Mouse (Mus musculus) MEL (cell line): ENCODE results near the gene Dennd4a. TPM values are rescaled to one million over a fixed set of nuclear protein-coding genes. Genes with fewer than 3 reads are reported as not detected.

ENCODE experiments used
- DNase-seq: peaks from one replicate; pipeline ENCODE4 v3.0.0; 2011; ENCODE audit warnings: low read depth, low spot score
- H3K27ac ChIP-seq: 2 replicates; pipeline ENCODE4 v1.5.1; 2012; ENCODE audit warnings: low read depth, mild to moderate bottlenecking, control low read depth, low read length, moderate library complexity; ENCODE audit not compliant: control insufficient read depth
- H3K27me3 ChIP-seq, 2 experiments: fragments of 150-350 bp in 1 of 2; sonication (generic) in 1 of 2; 2 replicates each; pipeline ENCODE4 v1.6.1; 2012; ENCODE audit warnings: low read length in 2 of 2, mild to moderate bottlenecking in 2 of 2, improper control_type of control experiment in 1 of 2, moderate library complexity in 1 of 2; ENCODE audit not compliant: insufficient read depth in 2 of 2, control insufficient read depth in 1 of 2
- H3K36me3 ChIP-seq, 2 experiments: 2 replicates each; pipeline ENCODE4 v1.6.1; 2012 to 2014; ENCODE audit warnings: low read length in 2 of 2, improper control_type of control experiment in 1 of 2, inconsistent platforms in 1 of 2, mild to moderate bottlenecking in 1 of 2; ENCODE audit not compliant: insufficient read depth in 2 of 2, control insufficient read depth in 1 of 2
- H3K4me1 ChIP-seq, 2 experiments: fragments of 150-350 bp in 1 of 2; sonication (generic) in 1 of 2; 2 replicates each; pipeline ENCODE4 v1.6.1; 2012; ENCODE audit warnings: low read length in 2 of 2, improper control_type of control experiment in 1 of 2, mild to moderate bottlenecking in 1 of 2; ENCODE audit not compliant: insufficient read depth in 2 of 2, control insufficient read depth in 1 of 2
- H3K4me3 ChIP-seq, 2 experiments: fragments of 150-350 bp in 1 of 2; sonication (generic) in 1 of 2; 2 replicates each; pipeline ENCODE4 v1.5.1; 2012; ENCODE audit warnings: low read depth in 2 of 2, low read length in 2 of 2, mild to moderate bottlenecking in 2 of 2, moderate library complexity in 2 of 2, control low read depth in 1 of 2, improper control_type of control experiment in 1 of 2; ENCODE audit not compliant: control insufficient read depth in 1 of 2, insufficient read depth in 1 of 2
- H3K79me2 ChIP-seq: 2 replicates; pipeline ENCODE4 v1.6.1; 2012; ENCODE audit warnings: mild to moderate bottlenecking, low read length, moderate library complexity; ENCODE audit not compliant: control insufficient read depth, poor library complexity, insufficient read depth
- H3K9ac ChIP-seq: 2 replicates; pipeline ENCODE4 v1.6.1; 2012; ENCODE audit warnings: low read depth, mild to moderate bottlenecking, control low read depth, low read length, moderate library complexity; ENCODE audit not compliant: control insufficient read depth, poor library complexity, severe bottlenecking
- H3K9me3 ChIP-seq: fragments of 150-350 bp; sonication (generic); replicated peaks from 2 replicates; pipeline ENCODE4 v1.6.1; 2012; ENCODE audit warnings: mild to moderate bottlenecking, low read length, improper control_type of control experiment, moderate library complexity; ENCODE audit not compliant: insufficient read depth
- BHLHE40 ChIP-seq: IDR thresholded peaks from 2 replicates; pipeline ENCODE4 v1.6.1; 2012; ENCODE audit warnings: low read depth, mild to moderate bottlenecking, inconsistent platforms, low read length, improper control_type of control experiment, borderline replicate concordance
- CHD1 ChIP-seq: IDR thresholded peaks from 2 replicates; pipeline ENCODE4 v1.6.1; 2012; ENCODE audit warnings: low read depth, mild to moderate bottlenecking, inconsistent platforms, low read length, improper control_type of control experiment
- CHD2 ChIP-seq: IDR thresholded peaks from 2 replicates; pipeline ENCODE4 v1.6.1; 2011; ENCODE audit warnings: low read length, improper control_type of control experiment
- CTCF ChIP-seq, 3 experiments: IDR thresholded peaks in 2 of 3; conservative IDR thresholded peaks in 1 of 3; 2 replicates each; pipeline ENCODE4 v1.5.1; 2011 to 2012; ENCODE audit warnings: low read length in 3 of 3, low read depth in 2 of 3, mild to moderate bottlenecking in 2 of 3, improper control_type of control experiment in 1 of 3, inconsistent platforms in 1 of 3, mixed read lengths in 1 of 3, moderate library complexity in 1 of 3; ENCODE audit not compliant: control insufficient read depth in 1 of 3, insufficient read depth in 1 of 3, poor library complexity in 1 of 3, severe bottlenecking in 1 of 3
- ELF1 ChIP-seq: IDR thresholded peaks from 2 replicates; pipeline ENCODE4 v1.6.1; 2014; ENCODE audit warnings: low read depth, mild to moderate bottlenecking, inconsistent platforms, low read length, improper control_type of control experiment, moderate library complexity
- EP300 ChIP-seq, 2 experiments: IDR thresholded peaks; 2 replicates each; pipeline ENCODE4 v1.6.1; 2011; ENCODE audit warnings: improper control_type of control experiment in 2 of 2, low read length in 2 of 2, low read depth in 1 of 2, mild to moderate bottlenecking in 1 of 2
- ETS1 ChIP-seq: IDR thresholded peaks from 2 replicates; pipeline ENCODE4 v1.6.1; 2012; ENCODE audit warnings: low read depth, mild to moderate bottlenecking, inconsistent platforms, low read length, improper control_type of control experiment, moderate library complexity
- GABPA ChIP-seq: IDR thresholded peaks from 2 replicates; pipeline ENCODE4 v1.6.1; 2012; ENCODE audit warnings: low read depth, mild to moderate bottlenecking, inconsistent platforms, low read length, improper control_type of control experiment, moderate library complexity
- GATA1 ChIP-seq: IDR thresholded peaks from 2 replicates; pipeline ENCODE4 v1.6.1; 2011; ENCODE audit warnings: low read depth, low read length, improper control_type of control experiment
- HCFC1 ChIP-seq: IDR thresholded peaks from 2 replicates; pipeline ENCODE4 v1.6.1; 2012; ENCODE audit warnings: low read depth, mild to moderate bottlenecking, inconsistent platforms, low read length, improper control_type of control experiment, moderate library complexity
- KAT2A ChIP-seq: conservative IDR thresholded peaks from 2 replicates; pipeline ENCODE4 v1.6.1; 2012; ENCODE audit warnings: low read depth, low read length, improper control_type of control experiment, inconsistent platforms
- MAFK ChIP-seq: IDR thresholded peaks from 2 replicates; pipeline ENCODE4 v1.6.1; 2011; ENCODE audit warnings: low read depth, mild to moderate bottlenecking, low read length, improper control_type of control experiment, borderline replicate concordance
- MAX ChIP-seq: IDR thresholded peaks from 2 replicates; pipeline ENCODE4 v1.6.1; 2011; ENCODE audit warnings: low read length, improper control_type of control experiment
- MAZ ChIP-seq: IDR thresholded peaks from 2 replicates; pipeline ENCODE4 v1.6.1; 2012; ENCODE audit warnings: low read depth, mild to moderate bottlenecking, inconsistent platforms, low read length, improper control_type of control experiment
- MEF2A ChIP-seq: IDR thresholded peaks from 2 replicates; pipeline ENCODE4 v1.6.1; 2014; ENCODE audit warnings: low read depth, mild to moderate bottlenecking, inconsistent platforms, low read length, improper control_type of control experiment; ENCODE audit not compliant: poor library complexity, insufficient replicate concordance, severe bottlenecking; ENCODE audit errors: extremely low read depth
- MXI1 ChIP-seq: IDR thresholded peaks from 2 replicates; pipeline ENCODE4 v1.6.1; 2011; ENCODE audit warnings: mild to moderate bottlenecking, low read depth, low read length, improper control_type of control experiment
- MYC ChIP-seq: IDR thresholded peaks from 2 replicates; pipeline ENCODE4 v1.6.1; 2011; ENCODE audit warnings: low read depth, mild to moderate bottlenecking, low read length, improper control_type of control experiment, moderate library complexity
- NELFE ChIP-seq: IDR thresholded peaks from 2 replicates; pipeline ENCODE4 v1.6.1; 2011; ENCODE audit warnings: low read depth, low read length, improper control_type of control experiment
- NRF1 ChIP-seq: IDR thresholded peaks from 2 replicates; pipeline ENCODE4 v1.6.1; 2014; ENCODE audit warnings: low read depth, mild to moderate bottlenecking, inconsistent platforms, low read length, improper control_type of control experiment, moderate library complexity; ENCODE audit not compliant: poor library complexity, insufficient read depth, severe bottlenecking
- POLR2A ChIP-seq, 2 experiments: IDR thresholded peaks; 2 replicates each; pipeline ENCODE4 v1.6.1; 2011 to 2012; ENCODE audit warnings: low read length in 2 of 2, mild to moderate bottlenecking in 2 of 2, control low read depth in 1 of 2, improper control_type of control experiment in 1 of 2, low read depth in 1 of 2, moderate library complexity in 1 of 2; ENCODE audit not compliant: control insufficient read depth in 1 of 2, insufficient read depth in 1 of 2, poor library complexity in 1 of 2
- POLR2AphosphoS2 ChIP-seq: IDR thresholded peaks from 2 replicates; pipeline ENCODE4 v1.6.1; 2011; ENCODE audit warnings: low read length, improper control_type of control experiment
- POLR2AphosphoS5 ChIP-seq: IDR thresholded peaks from 2 replicates; pipeline ENCODE4 v1.6.1; 2012; ENCODE audit warnings: low read depth, borderline replicate concordance, mild to moderate bottlenecking, inconsistent platforms, low read length, moderate library complexity, mixed read lengths
- RAD21 ChIP-seq: IDR thresholded peaks from 2 replicates; pipeline ENCODE4 v1.6.1; 2011; ENCODE audit warnings: mild to moderate bottlenecking, low read depth, low read length, improper control_type of control experiment
- RCOR1 ChIP-seq: IDR thresholded peaks from 2 replicates; pipeline ENCODE4 v1.6.1; 2012; ENCODE audit warnings: low read depth, mild to moderate bottlenecking, inconsistent platforms, low read length, improper control_type of control experiment
- SIN3A ChIP-seq: IDR thresholded peaks from 2 replicates; pipeline ENCODE4 v1.6.1; 2012; ENCODE audit warnings: low read length, improper control_type of control experiment, inconsistent platforms
- SMC3 ChIP-seq: IDR thresholded peaks from 2 replicates; pipeline ENCODE4 v1.6.1; 2011; ENCODE audit warnings: low read depth, low read length, improper control_type of control experiment
- TAL1 ChIP-seq: IDR thresholded peaks from 2 replicates; pipeline ENCODE4 v1.6.1; 2012; ENCODE audit warnings: mild to moderate bottlenecking, inconsistent platforms, low read length, moderate library complexity, mixed read lengths
- TBP ChIP-seq: IDR thresholded peaks from 2 replicates; pipeline ENCODE4 v1.8.0; 2011; ENCODE audit warnings: low read depth, low read length, improper control_type of control experiment
- TCF12 ChIP-seq: IDR thresholded peaks from 2 replicates; pipeline ENCODE4 v1.6.1; 2014; ENCODE audit warnings: low read depth, mild to moderate bottlenecking, inconsistent platforms, low read length, improper control_type of control experiment, moderate library complexity
- UBTF ChIP-seq: IDR thresholded peaks from 2 replicates; pipeline ENCODE4 v1.6.1; 2012; ENCODE audit warnings: low read depth, mild to moderate bottlenecking, inconsistent platforms, low read length, improper control_type of control experiment, moderate library complexity, borderline replicate concordance; ENCODE audit not compliant: insufficient read depth
- USF1 ChIP-seq: IDR thresholded peaks from 2 replicates; pipeline ENCODE4 v1.6.1; 2014; ENCODE audit warnings: low read depth, mild to moderate bottlenecking, inconsistent platforms, low read length, improper control_type of control experiment, moderate library complexity
- ZC3H11A ChIP-seq: IDR thresholded peaks from 2 replicates; pipeline ENCODE4 v1.6.1; 2012; ENCODE audit warnings: low read depth, mild to moderate bottlenecking, inconsistent platforms, low read length, improper control_type of control experiment
- ZMIZ1 ChIP-seq: IDR thresholded peaks from 2 replicates; pipeline ENCODE4 v1.6.1; 2012; ENCODE audit warnings: low read depth, mild to moderate bottlenecking, inconsistent platforms, low read length, improper control_type of control experiment, moderate library complexity
- ZNF384 ChIP-seq: IDR thresholded peaks from 2 replicates; pipeline ENCODE4 v1.6.1; 2012; ENCODE audit warnings: low read depth, mild to moderate bottlenecking, inconsistent platforms, low read length, improper control_type of control experiment
- polyA plus RNA-seq, 2 experiments: library from polyadenylated mRNA; stranded (reverse) in 1 of 2; unstranded in 1 of 2; fragments of >175 nt in 1 of 2; fragments of >200 nt in 1 of 2; gene quantifications; 2 replicates each; pipeline versions ENCODE4 v1.2.1 to v1.2.4; 2012; ENCODE audit warnings: low replicate concordance in 2 of 2, low read depth in 1 of 2; ENCODE audit not compliant: insufficient read length in 2 of 2, insufficient read depth in 1 of 2, missing spikeins in 1 of 2
- total RNA-seq: library from RNA; depleted of rRNA; stranded (reverse); fragments of 300-350 nt; gene quantifications from 2 replicates; pipeline ENCODE4 v1.2.3, GENCODE M21; 2012

Gene Dennd4a
- total and polyA plus RNA-seq, 3 experiments: 7.7 to 74.8 (median 24.9) TPM

- peak; percentile 98 for DNase-seq
- Histone ChIP-seq H3K27me3 (no peaks in the 10 kb centered on the region), H3K79me2 (peaks cover 12% of the 10 kb centered on the region), H3K4me1 (peaks cover 0 to 17% of the 10 kb centered on the region in 2 experiments; a peak in 3 of 4 replicates), H3K9me3 (no peaks in the 10 kb centered on the region), H3K36me3 (peaks cover 7 to 14% of the 10 kb centered on the region in 2 experiments; a peak in 3 of 4 replicates), H3K27ac (peak within 1 kb of the TSS; percentile 77), H3K4me3 (peak within 1 kb of the TSS; percentile 78 to 85), H3K9ac (peak within 1 kb of the TSS; percentile 90)
- peak; percentile 87 for TF ChIP-seq SIN3A
- peak; percentile 78 for TF ChIP-seq MAX
- peak; percentile 73; the same call in 1 of the 2 replicates for TF ChIP-seq UBTF
- no peak; the same call in 1 of the 2 replicates for TF ChIP-seq ZMIZ1
- TF ChIP-seq RCOR1: peak; percentile 30; the same call in 1 of the 2 replicates
- peak; percentile 77 for TF ChIP-seq SMC3
- no peak for TF ChIP-seq CHD2
- no peak for TF ChIP-seq GATA1
- TF ChIP-seq TAL1: no peak
- peak in 1 of 2 experiments; percentile 94; a peak in 2 of 4 replicates for TF ChIP-seq POLR2A (IDR thresholded peaks at IDR 0.05; ENCODE audit: control insufficient read depth in 1 of 2, insufficient read depth in 1 of 2, low read depth in 1 of 2, low read length in 2 of 2, poor library complexity in 1 of 2)
- TF ChIP-seq NRF1: 0 out of 2 replicates have a peak, but pooled peaks have one; percentile 34
- TF ChIP-seq TBP: peak; percentile 92
- TF ChIP-seq ZC3H11A: peak; percentile 73
- TF ChIP-seq RAD21: peak; percentile 95
- TF ChIP-seq TCF12: peak; percentile 90
- TF ChIP-seq ZNF384: peak; percentile 47; the same call in 1 of the 2 replicates
- TF ChIP-seq MXI1: peak; percentile 90
- no peak for TF ChIP-seq CHD1
- peak; percentile 87; the same call in 1 of the 2 replicates for TF ChIP-seq POLR2AphosphoS2
- TF ChIP-seq MYC: peak; percentile 74
- TF ChIP-seq NELFE: peak; percentile 92
- TF ChIP-seq EP300 (IDR thresholded peaks at IDR 0.05; ENCODE audit: low read depth in 1 of 2, low read length in 2 of 2): peak in 1 of 2 experiments; percentile 37; a peak in 2 of 4 replicates
- TF ChIP-seq ETS1: peak; percentile 45; the same call in 1 of the 2 replicates
- peak; percentile 55 for TF ChIP-seq BHLHE40
- no peak for TF ChIP-seq MAFK
- TF ChIP-seq MEF2A: 0 out of 2 replicates have a peak, but pooled peaks have one; percentile 36
- TF ChIP-seq ELF1: peak; percentile 88
- TF ChIP-seq MAZ: peak; percentile 87
- TF ChIP-seq KAT2A: peak; percentile 62; the same call in 1 of the 2 replicates
- TF ChIP-seq POLR2AphosphoS5: no peak
- TF ChIP-seq USF1: 0 out of 2 replicates have a peak, but pooled peaks have one; percentile 48
- no peak for TF ChIP-seq GABPA
- peak; percentile 92 for TF ChIP-seq HCFC1
- peak; percentile 67 to 97 (median 91) for TF ChIP-seq CTCF (IDR thresholded peaks at IDR 0.05 in 2 of 3, conservative IDR thresholded peaks at IDR 0.05 in 1 of 3; ENCODE audit: control insufficient read depth in 1 of 3, insufficient read depth in 1 of 3, low read depth in 2 of 3, low read length in 3 of 3, poor library complexity in 1 of 3, severe bottlenecking in 1 of 3)
Measured at GRCm38 (mm10) chr9:64960117-64960977, 149.2 kb downstream of the Dennd4a start, which contains the start of gene Ints14. Gene Ints14 (plus strand): TSS chr9:64960905.
